15 mouse cellular contexts compared by ENCODE assay signal in genomic region chr15:84532211-84532610, GRCm38 (mm10). TPM values are rescaled to one million over a fixed set of nuclear protein-coding genes. Genes with fewer than 3 reads are reported as not detected.
A peak's percentile ranks its signal among the peaks of the same experiment; 100 is the strongest.
DNase-seq lines count a peak whose midpoint lies in the region; ATAC-seq and TF ChIP-seq lines count a peak whose summit lies in the region.
"Had no signal": no experiment of that assay in that cellular context is flagged by ENCODE, and none has a peak within 500 bp of the region (broad histone marks: within the 10 kb centered on the region; RNA-seq: fewer than 3 reads in every experiment).

No protein-coding gene starts in this region.

- no peak for TF ChIP-seq CTCF in layer of hippocampus, adult 2 months (conservative IDR thresholded peaks at IDR 0.05)

- H3K4me1 ChIP-seq in forebrain, embryonic 13.5 days: peaks cover 35% of the 10 kb centered on the region
- peaks cover 24% of the 10 kb centered on the region for H3K4me1 ChIP-seq in hindbrain, embryonic 15.5 days (replicated peaks)
- peaks cover 16% of the 10 kb centered on the region for H3K4me1 ChIP-seq in midbrain, embryonic 15.5 days
- peaks cover 8% of the 10 kb centered on the region; the same call in 1 of the 2 replicates for H3K4me1 ChIP-seq in kidney, embryonic 15.5 days
- H3K4me1 ChIP-seq: megakaryocyte, embryonic 14.5 days had no signal

- H3K27me3 ChIP-seq in forebrain, embryonic 13.5 days: peaks cover 8% of the 10 kb centered on the region; the same call in 1 of the 2 replicates
- H3K27me3 ChIP-seq in hindbrain, embryonic 15.5 days: no peaks in the 10 kb centered on the region
- no peaks in the 10 kb centered on the region for H3K27me3 ChIP-seq in midbrain, embryonic 15.5 days (replicated peaks)
- H3K27me3 ChIP-seq in kidney, embryonic 15.5 days: 0 out of 2 replicates have a peak, but pooled peaks cover 3% of the 10 kb centered on the region

- peak; percentile 43; the same call in 1 of the 2 replicates for ATAC-seq in forebrain, embryonic 13.5 days
- no peak for ATAC-seq in hindbrain, embryonic 15.5 days (ENCODE audit: low FRiP score, low read depth)
- no peak; the same call in 1 of the 2 replicates for ATAC-seq in midbrain, embryonic 15.5 days (replicated peaks)
- no peak for ATAC-seq in kidney, embryonic 15.5 days (replicated peaks; ENCODE audit: low FRiP score)
- ATAC-seq: intestine, embryonic 16.5 days had no signal

- H3K9me3 ChIP-seq in forebrain, embryonic 13.5 days (replicated peaks): peaks cover 22% of the 10 kb centered on the region
- no peaks in the 10 kb centered on the region for H3K9me3 ChIP-seq in hindbrain, embryonic 15.5 days
- H3K9me3 ChIP-seq in midbrain, embryonic 15.5 days: no peaks in the 10 kb centered on the region
- 0 out of 2 replicates have a peak, but pooled peaks cover 10% of the 10 kb centered on the region for H3K9me3 ChIP-seq in kidney, embryonic 15.5 days (replicated peaks)

- peak overlapping the region; percentile 10; the same call in 1 of the 2 replicates for H3K4me2 ChIP-seq in forebrain, embryonic 13.5 days
- no peak overlapping the region for H3K4me2 ChIP-seq in hindbrain, embryonic 15.5 days
- H3K4me2 ChIP-seq in midbrain, embryonic 15.5 days: no peak overlapping the region
- no peak overlapping the region for H3K4me2 ChIP-seq in kidney, embryonic 15.5 days
- H3K4me2 ChIP-seq: lung, embryonic 14.5 days had no signal

- H3K9ac ChIP-seq in forebrain, embryonic 13.5 days: no peak overlapping the region
- no peak overlapping the region for H3K9ac ChIP-seq in hindbrain, embryonic 15.5 days
- H3K9ac ChIP-seq in midbrain, embryonic 15.5 days: no peak overlapping the region
- no peak overlapping the region for H3K9ac ChIP-seq in kidney, embryonic 15.5 days
- H3K9ac ChIP-seq: lung, embryonic 14.5 days had no signal

- H3K36me3 ChIP-seq in forebrain, embryonic 13.5 days (ENCODE audit: poor library complexity, severe bottlenecking): no peaks in the 10 kb centered on the region
- H3K36me3 ChIP-seq in hindbrain, embryonic 15.5 days: no peaks in the 10 kb centered on the region
- H3K36me3 ChIP-seq in midbrain, embryonic 15.5 days (replicated peaks): no peaks in the 10 kb centered on the region
- no peaks in the 10 kb centered on the region for H3K36me3 ChIP-seq in kidney, embryonic 15.5 days

- WGBS in forebrain, embryonic 13.5 days: 29% methylated on average over 2 of the region's 2 CpGs
- WGBS in hindbrain, embryonic 15.5 days: 42% methylated on average over 2 of the region's 2 CpGs
- 38% methylated on average over 2 of the region's 2 CpGs for WGBS in midbrain, embryonic 15.5 days
- 71% methylated on average over 2 of the region's 2 CpGs for WGBS in kidney, embryonic 15.5 days

- H3K27ac ChIP-seq in layer of hippocampus, adult 2 months: peak overlapping the region; percentile 73
- peak overlapping the region; percentile 66 for H3K27ac ChIP-seq in forebrain, embryonic 13.5 days
- H3K27ac ChIP-seq in hindbrain, embryonic 15.5 days (replicated peaks): peak overlapping the region; percentile 56; the same call in 1 of the 2 replicates
- H3K27ac ChIP-seq in midbrain, embryonic 15.5 days: peak overlapping the region; percentile 52; the same call in 1 of the 2 replicates
- no peak overlapping the region for H3K27ac ChIP-seq in kidney, embryonic 15.5 days

- DNase-seq in layer of hippocampus, adult 2 months (ENCODE audit: low spot score in 2 of 2): no peak
- no peak for DNase-seq in layer of hippocampus, adult 9-11 months
- no peak for DNase-seq in heart, postnatal 4 days
- DNase-seq in lung, postnatal 4 days: no peak
- DNase-seq: cerebellum, postnatal 25 days; heart, adult 18-20 months; kidney, postnatal 4 days; liver; lung, embryonic 14.5 days had no signal

- no peak overlapping the region; the same call in 1 of the 2 replicates for H3K4me3 ChIP-seq in layer of hippocampus, adult 2 months
- H3K4me3 ChIP-seq in forebrain, embryonic 13.5 days: no peak overlapping the region
- no peak overlapping the region for H3K4me3 ChIP-seq in hindbrain, embryonic 15.5 days
- no peak overlapping the region for H3K4me3 ChIP-seq in midbrain, embryonic 15.5 days
- H3K4me3 ChIP-seq in kidney, embryonic 15.5 days (replicated peaks): no peak overlapping the region
- H3K4me3 ChIP-seq: megakaryocyte, embryonic 14.5 days had no signal

RNA-seq across cellular contexts. Expression of gene Rtl6, which starts 25.4 kb away (rescaled TPM):
- total RNA-seq in layer of hippocampus, adult 2 months (2021): 10 to 100 TPM; 55.2 to 56.7 TPM
- polyA plus RNA-seq in forebrain, embryonic 13.5 days (2015; fragmentation: Nextera tagmentation; extraction: Ambion mirVana): 43.5 and 50.2 TPM in 2 replicates
- polyA plus RNA-seq in hindbrain, embryonic 15.5 days (2015; fragmentation: Nextera tagmentation; extraction: Ambion mirVana): 59.9 and 66.1 TPM in 2 replicates
- 77.6 and 78.9 TPM in 2 replicates for polyA plus RNA-seq in midbrain, embryonic 15.5 days (2015; fragmentation: Nextera tagmentation; extraction: Ambion mirVana)
- 14.4 and 16.2 TPM in 2 replicates for polyA plus RNA-seq in kidney, embryonic 15.5 days (2015; fragmentation: Nextera tagmentation; extraction: Ambion mirVana)
- total RNA-seq in heart, postnatal 4 days (2021): 10 to 100 TPM; 10.2 to 10.6 TPM
